Mouse (Mus musculus): ENCODE results near the gene Ctdsp2. TPM values are rescaled to one million over a fixed set of nuclear protein-coding genes. Genes with fewer than 3 reads are reported as not detected.

Gene Ctdsp2
- polyA plus RNA-seq, 1 experiment, result 76.5 TPM

DNA sequence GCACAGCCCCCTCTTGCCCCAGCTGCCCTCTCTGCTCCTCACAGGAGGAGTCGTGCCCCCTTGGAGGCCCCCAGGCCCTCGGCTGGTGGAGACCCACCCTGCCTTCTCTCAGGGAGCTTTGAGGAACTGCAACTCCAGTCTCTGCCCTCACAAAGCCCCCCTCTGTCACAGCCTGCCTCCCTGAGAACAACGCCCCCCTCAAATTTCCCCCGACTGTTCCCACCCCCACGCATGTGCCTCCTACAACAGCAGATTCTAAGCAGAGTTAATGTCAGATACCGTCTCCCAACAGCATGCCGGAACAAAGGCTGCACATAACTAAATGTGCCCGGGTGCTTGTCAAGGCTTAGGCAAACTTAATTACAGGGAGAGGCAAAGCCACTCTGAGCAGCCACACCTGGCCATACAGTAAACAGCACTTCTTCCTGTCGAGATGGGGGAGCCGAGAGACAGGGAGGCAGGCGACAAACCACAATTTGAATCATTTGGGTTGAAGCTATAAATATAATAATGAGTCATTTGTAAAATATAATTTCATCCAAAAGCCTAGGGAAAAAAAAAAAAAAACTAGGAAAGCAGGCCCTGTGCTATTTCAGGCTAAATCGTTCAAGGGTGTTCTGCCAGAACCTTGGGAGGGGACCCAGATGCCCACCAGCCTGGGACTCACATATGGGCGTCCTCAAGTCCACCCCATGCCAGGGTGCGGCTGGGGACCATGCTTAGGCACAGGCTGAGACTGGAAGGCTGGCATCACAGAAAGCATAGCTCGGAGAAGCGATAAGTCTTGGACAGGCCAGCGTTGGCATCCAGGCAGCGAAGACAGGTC is 42.7 kb upstream of the Ctdsp2 start:
- Histone ChIP-seq H3K4me1 (ENCODE audit: control insufficient read depth, insufficient read depth, low read length) (peaks cover 6% of the 10 kb centered on the region), H3K27ac (ENCODE audit: insufficient read depth, low read length) (peak overlapping the region; percentile 91), H3K4me3 (ENCODE audit: insufficient read depth, low read length) (no peak overlapping the region)
- TF ChIP-seq POLR2A (IDR thresholded peaks at IDR 0.05; ENCODE audit: extremely low read depth, insufficient read depth, low read length) (no peak), CTCF (IDR thresholded peaks at IDR 0.05; ENCODE audit: extremely low read depth, insufficient read depth, low read length) (no peak)

DNA sequence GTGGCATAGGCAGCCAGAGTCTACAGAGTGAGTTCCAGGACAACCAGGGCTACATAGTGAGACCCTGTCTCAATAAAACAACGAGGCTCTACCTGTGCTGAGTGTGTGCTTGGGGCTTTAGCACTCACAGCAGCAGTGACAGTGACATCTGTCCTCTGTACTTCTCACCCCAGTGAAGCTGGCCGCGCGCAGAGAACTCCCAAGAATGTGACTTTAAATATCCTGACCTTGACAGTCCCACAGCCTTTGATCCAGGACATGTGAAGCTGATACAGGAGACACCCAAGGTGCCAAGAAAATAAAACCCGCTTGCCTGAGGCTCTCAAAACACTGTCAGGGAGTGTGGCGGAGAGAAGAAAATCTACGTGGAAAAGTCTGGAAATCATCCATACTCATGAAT is 37.6 kb upstream of the Ctdsp2 start:
- TF ChIP-seq POLR2A (IDR thresholded peaks at IDR 0.05; ENCODE audit: extremely low read depth, insufficient read depth, low read length), result no peak
- TF ChIP-seq CTCF (IDR thresholded peaks at IDR 0.05; ENCODE audit: extremely low read depth, insufficient read depth, low read length), result no peak
- H3K27ac ChIP-seq (ENCODE audit: insufficient read depth, low read length), result no peak overlapping the region
- no peak overlapping the region for H3K4me3 ChIP-seq (ENCODE audit: insufficient read depth, low read length)
- peaks cover 6% of the 10 kb centered on the region for H3K4me1 ChIP-seq (ENCODE audit: control insufficient read depth, insufficient read depth, low read length)

DNA sequence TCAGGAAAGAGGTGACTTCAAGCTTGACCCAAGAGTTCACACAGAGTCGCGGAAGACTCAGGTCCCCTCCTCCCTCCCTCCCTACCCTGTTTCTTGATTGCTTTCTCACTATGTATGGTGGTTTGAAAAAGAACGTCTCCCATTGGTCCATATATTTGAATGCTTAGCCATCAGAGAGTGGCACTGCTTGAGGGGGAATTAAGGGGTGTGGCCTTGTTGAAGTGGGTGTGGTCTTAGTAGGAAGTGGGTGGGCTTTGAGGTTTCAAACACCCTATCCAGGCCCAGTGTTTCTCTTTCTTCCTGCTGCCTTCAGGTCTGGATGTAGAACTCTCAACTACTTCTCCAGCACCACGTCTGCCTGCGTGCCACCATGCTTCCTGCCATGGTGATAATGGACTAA is 33.0 kb upstream of the Ctdsp2 start:
- Histone ChIP-seq H3K27ac (ENCODE audit: insufficient read depth, low read length) (no peak overlapping the region), H3K4me1 (ENCODE audit: control insufficient read depth, insufficient read depth, low read length) (peaks cover 8% of the 10 kb centered on the region), H3K4me3 (ENCODE audit: insufficient read depth, low read length) (no peak overlapping the region)
- TF ChIP-seq POLR2A (IDR thresholded peaks at IDR 0.05; ENCODE audit: extremely low read depth, insufficient read depth, low read length), result no peak
- TF ChIP-seq CTCF (IDR thresholded peaks at IDR 0.05; ENCODE audit: extremely low read depth, insufficient read depth, low read length), result no peak

DNA sequence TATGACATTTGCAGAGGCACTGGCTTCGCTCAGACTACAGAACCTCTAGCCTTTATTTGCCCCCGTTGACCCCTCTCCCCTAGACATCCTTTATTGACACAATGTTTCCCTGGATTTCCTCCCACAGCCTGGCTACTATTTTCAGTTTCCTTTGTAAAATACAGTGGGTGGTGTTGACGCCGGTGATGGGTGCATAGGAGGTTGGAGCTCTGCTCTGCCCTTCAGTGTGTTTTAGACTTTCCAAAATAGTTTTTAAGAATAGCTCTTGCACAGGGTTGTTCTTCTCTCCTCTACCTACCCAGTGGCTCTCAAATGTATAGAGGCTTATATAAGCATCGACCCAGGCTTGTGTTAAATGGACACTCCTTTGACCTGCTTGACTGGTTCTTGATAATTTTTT is 28.7 kb upstream of the Ctdsp2 start:
- Histone ChIP-seq H3K4me3 (ENCODE audit: insufficient read depth, low read length) (no peak overlapping the region), H3K27ac (ENCODE audit: insufficient read depth, low read length) (no peak overlapping the region), H3K4me1 (ENCODE audit: control insufficient read depth, insufficient read depth, low read length) (peaks cover 13% of the 10 kb centered on the region)
- no peak for TF ChIP-seq POLR2A (IDR thresholded peaks at IDR 0.05; ENCODE audit: extremely low read depth, insufficient read depth, low read length)
- TF ChIP-seq CTCF (IDR thresholded peaks at IDR 0.05; ENCODE audit: extremely low read depth, insufficient read depth, low read length), result no peak

DNA sequence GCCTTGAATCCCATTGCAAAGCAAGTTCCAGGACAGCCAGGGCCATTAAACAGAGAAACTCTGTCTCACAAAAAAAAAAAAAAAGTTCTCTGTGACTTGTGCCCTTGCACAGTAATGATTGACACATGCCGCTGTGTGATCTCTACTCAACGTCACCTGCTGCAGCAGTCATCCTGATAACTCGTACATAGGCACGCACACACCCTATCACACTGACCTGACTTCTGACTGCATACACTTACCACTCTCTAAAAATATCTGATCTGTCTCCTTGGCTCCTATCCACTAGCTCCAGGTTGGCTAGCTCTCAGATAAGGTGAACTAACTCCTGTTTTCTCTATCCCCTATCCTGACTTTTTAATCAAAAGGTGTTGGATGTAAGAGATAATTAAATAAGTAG is 27.9 kb upstream of the Ctdsp2 start:
- TF ChIP-seq POLR2A (IDR thresholded peaks at IDR 0.05; ENCODE audit: extremely low read depth, insufficient read depth, low read length) (no peak), CTCF (IDR thresholded peaks at IDR 0.05; ENCODE audit: extremely low read depth, insufficient read depth, low read length) (no peak)
- Histone ChIP-seq H3K4me3 (ENCODE audit: insufficient read depth, low read length) (no peak overlapping the region), H3K27ac (ENCODE audit: insufficient read depth, low read length) (no peak overlapping the region), H3K4me1 (ENCODE audit: control insufficient read depth, insufficient read depth, low read length) (peaks cover 13% of the 10 kb centered on the region)

DNA sequence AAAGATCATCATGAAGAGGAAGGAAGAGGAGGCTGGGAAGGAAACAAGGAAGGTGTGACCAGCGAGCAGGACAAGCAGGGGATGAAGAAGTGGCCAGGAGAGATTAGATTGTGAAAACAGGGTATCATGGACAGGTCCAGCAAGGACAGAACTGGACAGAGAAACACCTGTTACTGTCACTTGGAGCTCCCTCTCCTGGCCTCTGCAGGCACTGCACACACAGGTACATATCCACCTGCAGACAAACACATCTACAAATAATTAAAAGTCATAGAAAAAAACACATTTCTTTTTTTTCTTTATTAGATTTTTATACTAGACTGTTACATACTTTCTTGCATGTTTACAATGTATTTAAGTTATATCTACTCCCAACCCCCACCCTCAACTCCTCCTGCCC is 26.1 kb upstream of the Ctdsp2 start:
- TF ChIP-seq CTCF (IDR thresholded peaks at IDR 0.05; ENCODE audit: extremely low read depth, insufficient read depth, low read length) (no peak), POLR2A (IDR thresholded peaks at IDR 0.05; ENCODE audit: extremely low read depth, insufficient read depth, low read length) (no peak)
- peaks cover 21% of the 10 kb centered on the region for H3K4me1 ChIP-seq (ENCODE audit: control insufficient read depth, insufficient read depth, low read length)
- no peak overlapping the region for H3K27ac ChIP-seq (ENCODE audit: insufficient read depth, low read length)

DNA sequence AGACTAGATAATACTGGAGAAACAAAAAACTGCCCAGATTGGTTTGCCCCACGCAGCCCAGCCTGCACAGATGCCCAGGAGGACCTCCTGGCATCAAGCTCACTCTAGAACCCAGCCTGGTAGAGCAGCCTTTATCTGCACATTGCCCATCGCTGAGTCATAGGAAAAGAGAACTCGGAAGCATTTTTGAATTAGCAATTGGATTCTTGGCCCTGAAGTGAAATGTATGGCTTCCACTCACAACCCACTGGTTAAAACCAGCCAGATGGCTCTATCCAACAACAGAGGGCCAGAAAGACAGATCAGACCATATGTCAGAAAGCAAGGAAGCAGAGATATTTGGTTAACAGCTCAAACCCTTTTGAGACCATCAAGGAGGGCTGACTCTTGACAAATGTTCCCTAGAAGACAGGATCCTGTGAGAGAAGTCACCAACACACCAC is 25.5 kb upstream of the Ctdsp2 start:
- H3K4me3 ChIP-seq (ENCODE audit: insufficient read depth, low read length), result no peak overlapping the region

More for the DNA sequence above, 26.1 kb upstream of the Ctdsp2 start:
- H3K4me3 ChIP-seq (ENCODE audit: insufficient read depth, low read length), result no peak overlapping the region

DNA sequence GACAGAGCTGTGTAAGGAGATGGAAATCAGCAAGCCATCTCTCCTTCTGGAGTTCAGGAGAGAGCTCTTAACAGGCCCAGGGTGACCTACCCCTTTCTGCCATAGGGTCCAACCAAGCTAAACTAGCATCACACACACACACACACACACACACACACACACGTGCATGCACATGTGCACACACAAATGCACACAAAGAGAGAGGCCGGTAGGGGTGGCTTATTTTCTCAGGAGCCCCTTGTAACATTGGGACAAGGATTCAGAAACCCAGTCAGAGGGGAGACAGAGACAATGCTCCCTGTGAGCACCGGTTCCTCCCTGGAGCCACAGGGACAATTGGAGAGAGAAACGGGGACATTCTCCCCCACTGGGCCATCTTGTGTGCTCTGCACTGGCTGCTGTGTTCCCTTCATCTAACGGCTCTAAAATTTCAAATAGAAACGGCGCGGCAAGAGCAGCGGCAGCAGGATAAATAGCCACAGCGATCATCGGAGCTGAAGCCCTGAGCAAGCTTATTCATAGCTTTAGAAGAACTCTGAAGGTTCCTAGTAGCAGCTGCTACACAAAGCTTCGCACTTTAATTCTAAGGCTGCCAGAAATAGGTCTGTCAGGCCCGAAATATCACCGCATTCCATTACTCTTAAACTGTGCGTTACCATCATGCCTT is 21.7 kb upstream of the Ctdsp2 start:
- Histone ChIP-seq H3K4me1 (ENCODE audit: control insufficient read depth, insufficient read depth, low read length) (peaks cover 17% of the 10 kb centered on the region), H3K27ac (ENCODE audit: insufficient read depth, low read length) (peak overlapping the region; percentile 90), H3K4me3 (ENCODE audit: insufficient read depth, low read length) (no peak overlapping the region)
- TF ChIP-seq CTCF (IDR thresholded peaks at IDR 0.05; ENCODE audit: extremely low read depth, insufficient read depth, low read length) (no peak), POLR2A (IDR thresholded peaks at IDR 0.05; ENCODE audit: extremely low read depth, insufficient read depth, low read length) (no peak)

More for the DNA sequence above, 25.5 kb upstream of the Ctdsp2 start:
- Histone ChIP-seq H3K27ac (ENCODE audit: insufficient read depth, low read length) (peak overlapping the region; percentile 30; the same call in 1 of the 2 replicates), H3K4me1 (ENCODE audit: control insufficient read depth, insufficient read depth, low read length) (peaks cover 25% of the 10 kb centered on the region)
- TF ChIP-seq CTCF (IDR thresholded peaks at IDR 0.05; ENCODE audit: extremely low read depth, insufficient read depth, low read length) (no peak), POLR2A (IDR thresholded peaks at IDR 0.05; ENCODE audit: extremely low read depth, insufficient read depth, low read length) (no peak)

DNA sequence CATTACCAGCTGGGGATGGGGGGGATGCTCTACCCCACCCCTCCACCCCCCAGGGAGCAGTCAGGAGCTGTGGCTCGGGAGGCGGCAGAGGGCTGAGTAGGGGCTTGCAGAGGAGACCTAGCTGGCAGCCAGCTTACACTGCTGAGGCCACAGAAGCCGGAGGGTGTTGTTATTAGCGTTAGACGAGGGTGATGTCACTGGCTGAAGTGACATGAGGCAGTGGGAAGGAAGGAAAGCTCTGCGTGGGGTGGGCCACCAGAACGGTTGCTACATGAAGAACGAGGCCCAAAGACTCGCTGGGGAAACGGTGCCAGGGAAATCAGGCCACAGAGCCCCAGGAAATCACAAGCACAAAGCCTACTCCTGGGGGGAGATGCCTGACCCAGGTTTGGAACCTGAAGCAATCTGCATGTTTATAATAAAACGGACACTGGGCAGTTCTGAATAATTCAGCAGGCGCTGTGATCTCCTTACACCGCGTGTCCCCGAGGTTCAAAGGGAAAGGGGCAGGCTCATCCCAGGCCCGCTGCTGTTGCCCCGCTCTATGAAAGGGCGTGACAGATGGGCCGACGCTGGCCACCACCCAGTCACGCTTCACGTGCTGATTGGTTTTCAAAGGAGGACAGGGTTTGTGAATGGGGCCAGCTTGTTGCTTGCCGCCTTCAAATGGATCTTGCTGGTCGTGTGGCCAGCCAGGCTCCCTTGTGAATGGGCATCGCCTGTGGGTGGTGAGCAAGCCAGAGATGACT is 21.0 kb upstream of the Ctdsp2 start:
- TF ChIP-seq CTCF (IDR thresholded peaks at IDR 0.05; ENCODE audit: extremely low read depth, insufficient read depth, low read length), result no peak
- no peak for TF ChIP-seq POLR2A (IDR thresholded peaks at IDR 0.05; ENCODE audit: extremely low read depth, insufficient read depth, low read length)
- Histone ChIP-seq H3K4me1 (ENCODE audit: control insufficient read depth, insufficient read depth, low read length) (peaks cover 18% of the 10 kb centered on the region), H3K4me3 (ENCODE audit: insufficient read depth, low read length) (no peak overlapping the region), H3K27ac (ENCODE audit: insufficient read depth, low read length) (peak overlapping the region; percentile 90)
